Mouse (Mus musculus): ENCODE results near the gene Mthfd2. TPM values are rescaled to one million over a fixed set of nuclear protein-coding genes. Genes with fewer than 3 reads are reported as not detected.

The Mthfd2 gene
- polyA plus RNA-seq, 1 experiment from 2014 or later = 24.1 TPM

GRCm38 (mm10) chr6:83315293-83315692 is 10.4 kb downstream of the Mthfd2 start:
- Histone ChIP-seq H3K27ac (replicated peaks in 1 of 2; ENCODE audit: control insufficient read depth in 1 of 2, insufficient read depth in 1 of 2, low read depth in 2 of 2, low read length in 2 of 2) (no peak overlapping the region), H3K4me3 (ENCODE audit: control insufficient read depth in 1 of 2, insufficient read depth in 1 of 2, low read depth in 1 of 2, low read length in 2 of 2) (no peak overlapping the region), H3K4me2 (ENCODE audit: low read length) (no peak overlapping the region), H3K4me1 (ENCODE audit: control insufficient read depth in 2 of 2, insufficient read depth in 2 of 2, low read length in 2 of 2) (peaks cover 4 to 6% of the 10 kb centered on the region in 2 experiments; a peak in 2 of 4 replicates), H3K27me3 (ENCODE audit: control insufficient read depth, insufficient read depth, low read length) (no peaks in the 10 kb centered on the region), H3K36me3 (ENCODE audit: control insufficient read depth, insufficient read depth, low read length) (peaks cover 18% of the 10 kb centered on the region), H3K9me3 (ENCODE audit: control insufficient read depth, low read length) (no peaks in the 10 kb centered on the region), H3K9ac (ENCODE audit: low read length) (no peak overlapping the region)
- no peak for ATAC-seq (ENCODE audit: insufficient number of reproducible peaks, insufficient read depth, low FRiP score, low read depth)

- peaks cover 21% of the 10 kb centered on the region for H3K36me3 ChIP-seq (ENCODE audit: control insufficient read depth, insufficient read depth, low read length)
- no peak overlapping the region for H3K27ac ChIP-seq (replicated peaks in 1 of 2; ENCODE audit: control insufficient read depth in 1 of 2, insufficient read depth in 1 of 2, low read depth in 2 of 2, low read length in 2 of 2)
- H3K9ac ChIP-seq (ENCODE audit: low read length) = no peak overlapping the region
- H3K4me3 ChIP-seq (ENCODE audit: control insufficient read depth in 1 of 2, insufficient read depth in 1 of 2, low read depth in 1 of 2, low read length in 2 of 2) = no peak overlapping the region
- no peaks in the 10 kb centered on the region for H3K9me3 ChIP-seq (ENCODE audit: control insufficient read depth, low read length)
- no peaks in the 10 kb centered on the region for H3K27me3 ChIP-seq (ENCODE audit: control insufficient read depth, insufficient read depth, low read length)
- H3K4me2 ChIP-seq (ENCODE audit: low read length) = no peak overlapping the region
- no peak for ATAC-seq (ENCODE audit: insufficient number of reproducible peaks, insufficient read depth, low FRiP score, low read depth)
- H3K4me1 ChIP-seq (ENCODE audit: control insufficient read depth in 2 of 2, insufficient read depth in 2 of 2, low read length in 2 of 2) = peaks cover 4 to 6% of the 10 kb centered on the region in 2 experiments; a peak in 2 of 4 replicates
- WGBS = 68% methylated on average over 8 of the region's 8 CpGs
Observed at GRCm38 (mm10) chr6:83312514-83312913, 13.2 kb downstream of the Mthfd2 start.

- peaks cover 4 to 6% of the 10 kb centered on the region in 2 experiments; a peak in 2 of 4 replicates for H3K4me1 ChIP-seq (ENCODE audit: control insufficient read depth in 2 of 2, insufficient read depth in 2 of 2, low read length in 2 of 2)
- ATAC-seq (ENCODE audit: insufficient number of reproducible peaks, insufficient read depth, low FRiP score, low read depth) = no peak
- H3K27me3 ChIP-seq (ENCODE audit: control insufficient read depth, insufficient read depth, low read length) = no peaks in the 10 kb centered on the region
- H3K4me3 ChIP-seq (ENCODE audit: control insufficient read depth in 1 of 2, insufficient read depth in 1 of 2, low read depth in 1 of 2, low read length in 2 of 2) = no peak overlapping the region
- H3K4me2 ChIP-seq (ENCODE audit: low read length) = no peak overlapping the region
- no peak overlapping the region for H3K9ac ChIP-seq (ENCODE audit: low read length)
- no peak overlapping the region for H3K27ac ChIP-seq (replicated peaks in 1 of 2; ENCODE audit: control insufficient read depth in 1 of 2, insufficient read depth in 1 of 2, low read depth in 2 of 2, low read length in 2 of 2)
- WGBS = 61% methylated on average over 7 of the region's 7 CpGs
- H3K36me3 ChIP-seq (ENCODE audit: control insufficient read depth, insufficient read depth, low read length) = peaks cover 21% of the 10 kb centered on the region
- H3K9me3 ChIP-seq (ENCODE audit: control insufficient read depth, low read length) = no peaks in the 10 kb centered on the region
Observed at GRCm38 (mm10) chr6:83312021-83312420, 13.7 kb downstream of the Mthfd2 start.

GRCm38 (mm10) chr6:83311206-83311605 is 14.5 kb downstream of the Mthfd2 start:
- Histone ChIP-seq H3K9ac (ENCODE audit: low read length) (no peak overlapping the region), H3K4me2 (ENCODE audit: low read length) (no peak overlapping the region), H3K4me3 (ENCODE audit: control insufficient read depth in 1 of 2, insufficient read depth in 1 of 2, low read depth in 1 of 2, low read length in 2 of 2) (no peak overlapping the region), H3K27ac (replicated peaks in 1 of 2; ENCODE audit: control insufficient read depth in 1 of 2, insufficient read depth in 1 of 2, low read depth in 2 of 2, low read length in 2 of 2) (no peak overlapping the region), H3K27me3 (ENCODE audit: control insufficient read depth, insufficient read depth, low read length) (no peaks in the 10 kb centered on the region), H3K36me3 (ENCODE audit: control insufficient read depth, insufficient read depth, low read length) (peaks cover 21% of the 10 kb centered on the region), H3K9me3 (ENCODE audit: control insufficient read depth, low read length) (no peaks in the 10 kb centered on the region), H3K4me1 (ENCODE audit: control insufficient read depth in 2 of 2, insufficient read depth in 2 of 2, low read length in 2 of 2) (peaks cover 0 to 3% of the 10 kb centered on the region in 2 experiments; a peak in 2 of 4 replicates)
- ATAC-seq (ENCODE audit: insufficient number of reproducible peaks, insufficient read depth, low FRiP score, low read depth) = no peak
- 93% methylated on average over 11 of the region's 11 CpGs for WGBS

GRCm38 (mm10) chr6:83309017-83309416 is 16.7 kb downstream of the Mthfd2 start:
- no peak overlapping the region for H3K4me2 ChIP-seq (ENCODE audit: low read length)
- H3K4me1 ChIP-seq (ENCODE audit: control insufficient read depth in 2 of 2, insufficient read depth in 2 of 2, low read length in 2 of 2) = no peaks in the 10 kb centered on the region
- no peaks in the 10 kb centered on the region for H3K27me3 ChIP-seq (ENCODE audit: control insufficient read depth, insufficient read depth, low read length)
- no peak for ATAC-seq (ENCODE audit: insufficient number of reproducible peaks, insufficient read depth, low FRiP score, low read depth)
- H3K4me3 ChIP-seq (ENCODE audit: control insufficient read depth in 1 of 2, insufficient read depth in 1 of 2, low read depth in 1 of 2, low read length in 2 of 2) = no peak overlapping the region
- H3K9ac ChIP-seq (ENCODE audit: low read length) = no peak overlapping the region
- WGBS = 88% methylated on average over 7 of the region's 7 CpGs
- no peaks in the 10 kb centered on the region for H3K9me3 ChIP-seq (ENCODE audit: control insufficient read depth, low read length)
- peaks cover 28% of the 10 kb centered on the region for H3K36me3 ChIP-seq (ENCODE audit: control insufficient read depth, insufficient read depth, low read length)
- H3K27ac ChIP-seq (replicated peaks in 1 of 2; ENCODE audit: control insufficient read depth in 1 of 2, insufficient read depth in 1 of 2, low read depth in 2 of 2, low read length in 2 of 2) = no peak overlapping the region

GRCm38 (mm10) chr6:83302264-83302663 is 23.4 kb downstream of the Mthfd2 start:
- 82% methylated on average over 5 of the region's 5 CpGs for WGBS
- ATAC-seq (ENCODE audit: insufficient number of reproducible peaks, insufficient read depth, low FRiP score, low read depth) = no peak
- no peak overlapping the region for H3K4me2 ChIP-seq (ENCODE audit: low read length)
- no peak overlapping the region for H3K27ac ChIP-seq (replicated peaks in 1 of 2; ENCODE audit: control insufficient read depth in 1 of 2, insufficient read depth in 1 of 2, low read depth in 2 of 2, low read length in 2 of 2)
- H3K4me3 ChIP-seq (ENCODE audit: control insufficient read depth in 1 of 2, insufficient read depth in 1 of 2, low read depth in 1 of 2, low read length in 2 of 2) = no peak overlapping the region
- H3K9ac ChIP-seq (ENCODE audit: low read length) = no peak overlapping the region
- no peaks in the 10 kb centered on the region for H3K27me3 ChIP-seq (ENCODE audit: control insufficient read depth, insufficient read depth, low read length)
- no peaks in the 10 kb centered on the region for H3K4me1 ChIP-seq (ENCODE audit: control insufficient read depth in 2 of 2, insufficient read depth in 2 of 2, low read length in 2 of 2)
- H3K36me3 ChIP-seq (ENCODE audit: control insufficient read depth, insufficient read depth, low read length) = 0 out of 2 replicates have a peak, but pooled peaks cover 7% of the 10 kb centered on the region
- H3K9me3 ChIP-seq (ENCODE audit: control insufficient read depth, low read length) = no peaks in the 10 kb centered on the region

- 85% methylated on average over 2 of the region's 2 CpGs for WGBS
- no peaks in the 10 kb centered on the region for H3K9me3 ChIP-seq (ENCODE audit: control insufficient read depth, low read length)
- no peak overlapping the region for H3K27ac ChIP-seq (replicated peaks in 1 of 2; ENCODE audit: control insufficient read depth in 1 of 2, insufficient read depth in 1 of 2, low read depth in 2 of 2, low read length in 2 of 2)
- no peak overlapping the region for H3K4me3 ChIP-seq (ENCODE audit: control insufficient read depth in 1 of 2, insufficient read depth in 1 of 2, low read depth in 1 of 2, low read length in 2 of 2)
- 0 out of 2 replicates have a peak, but pooled peaks cover 7% of the 10 kb centered on the region for H3K36me3 ChIP-seq (ENCODE audit: control insufficient read depth, insufficient read depth, low read length)
- no peak overlapping the region for H3K9ac ChIP-seq (ENCODE audit: low read length)
- no peaks in the 10 kb centered on the region for H3K4me1 ChIP-seq (ENCODE audit: control insufficient read depth in 2 of 2, insufficient read depth in 2 of 2, low read length in 2 of 2)
- H3K4me2 ChIP-seq (ENCODE audit: low read length) = no peak overlapping the region
- ATAC-seq (ENCODE audit: insufficient number of reproducible peaks, insufficient read depth, low FRiP score, low read depth) = no peak
- no peaks in the 10 kb centered on the region for H3K27me3 ChIP-seq (ENCODE audit: control insufficient read depth, insufficient read depth, low read length)
Observed at GRCm38 (mm10) chr6:83301294-83301693, 24.4 kb downstream of the Mthfd2 start.

Data from heart, embryonic 14.5 days (tissue).